Mouse (Mus musculus) megakaryocyte, embryonic 14.5 days (primary cell): ENCODE results near the gene Gm20388. TPM values are rescaled to one million over a fixed set of nuclear protein-coding genes. Genes with fewer than 3 reads are reported as not detected.

Experiments
- H3K27me3 ChIP-seq: replicated peaks from 2 replicates; pipeline ENCODE3; 2012; ENCODE audit warnings: inconsistent platforms
- H3K36me3 ChIP-seq: replicated peaks from 2 replicates; pipeline ENCODE3; 2012; ENCODE audit warnings: low read length, inconsistent platforms, mixed read lengths
- H3K4me1 ChIP-seq: 2 replicates; pipeline ENCODE4 v1.6.1; 2012; ENCODE audit warnings: inconsistent platforms
- H3K4me3 ChIP-seq: replicated peaks from 2 replicates; pipeline ENCODE3; 2012; ENCODE audit warnings: moderate library complexity, mild to moderate bottlenecking, inconsistent platforms
- H3K9me3 ChIP-seq: 2 replicates; pipeline ENCODE4 v1.6.1; 2012; ENCODE audit warnings: inconsistent platforms
- FLI1 ChIP-seq: IDR thresholded peaks from 2 replicates; pipeline ENCODE4 v1.6.1; 2012; ENCODE audit warnings: low read length, inconsistent platforms, mixed read lengths
- GATA1 ChIP-seq: IDR thresholded peaks from 3 replicates; pipeline ENCODE4 v1.6.1; 2012; ENCODE audit warnings: mixed read lengths, low read length, inconsistent platforms, borderline replicate concordance
- polyA plus RNA-seq: library from polyadenylated mRNA; stranded (reverse); fragments of >175 nt; gene quantifications from 2 replicates; pipeline ENCODE4 v1.2.3, GENCODE M21; 2012; ENCODE audit warnings: low replicate concordance; ENCODE audit not compliant: insufficient read depth

Gene Gm20388
- polyA plus RNA-seq, 1 experiment = 111 TPM

- H3K9me3 ChIP-seq = no peaks in the 10 kb centered on the region
- H3K36me3 ChIP-seq = peaks cover 59% of the 10 kb centered on the region
- no peaks in the 10 kb centered on the region for H3K27me3 ChIP-seq
- peak within 1 kb of the TSS; percentile 99 for H3K4me3 ChIP-seq
- TF ChIP-seq GATA1 = no peak
- peak; percentile 91 for TF ChIP-seq FLI1
- H3K4me1 ChIP-seq = peaks cover 77% of the 10 kb centered on the region
These were observed 2466.0 kb downstream of the Gm20388 start, which contains the start of gene Zc3h18 for GRCm38 (mm10) chr8:122376365-122377231. Gene Zc3h18, plus strand, starts transcription at chr8:122376609.

DNA sequence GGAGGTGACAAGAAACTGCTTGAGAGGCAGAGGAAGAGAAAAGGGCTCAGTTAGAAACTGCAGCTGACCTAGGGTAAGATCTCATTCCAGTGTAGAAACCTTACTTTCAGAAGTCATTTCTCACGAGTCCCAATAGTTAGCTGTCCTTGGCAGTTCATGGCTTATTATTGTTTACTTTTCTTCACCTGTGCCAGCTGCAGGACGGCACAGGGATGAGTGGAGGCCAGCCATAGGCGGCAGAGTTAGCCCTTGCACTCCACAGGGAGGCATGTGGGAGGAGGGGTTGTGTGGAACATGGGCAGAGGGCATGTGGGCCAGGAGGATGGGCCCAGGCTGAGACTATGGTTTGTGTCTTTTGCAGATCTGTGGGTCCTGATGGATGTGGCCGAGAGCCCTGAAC, 2472.4 kb downstream of the Gm20388 start:
- H3K36me3 ChIP-seq = peaks cover 96% of the 10 kb centered on the region
- peaks cover 70% of the 10 kb centered on the region for H3K4me1 ChIP-seq
- no peaks in the 10 kb centered on the region for H3K9me3 ChIP-seq
- H3K4me3 ChIP-seq = no peak overlapping the region
- no peak for TF ChIP-seq GATA1
- no peak for TF ChIP-seq FLI1
- H3K27me3 ChIP-seq = no peaks in the 10 kb centered on the region

GRCm38 (mm10) chr8:122389357-122389756, 2478.7 kb downstream of the Gm20388 start:
- H3K4me1 ChIP-seq = peaks cover 56% of the 10 kb centered on the region
- no peaks in the 10 kb centered on the region for H3K27me3 ChIP-seq
- no peak for TF ChIP-seq GATA1
- TF ChIP-seq FLI1 = no peak
- peaks cover 11% of the 10 kb centered on the region for H3K9me3 ChIP-seq
- H3K4me3 ChIP-seq = no peak overlapping the region
- peaks cover 97% of the 10 kb centered on the region for H3K36me3 ChIP-seq

DNA sequence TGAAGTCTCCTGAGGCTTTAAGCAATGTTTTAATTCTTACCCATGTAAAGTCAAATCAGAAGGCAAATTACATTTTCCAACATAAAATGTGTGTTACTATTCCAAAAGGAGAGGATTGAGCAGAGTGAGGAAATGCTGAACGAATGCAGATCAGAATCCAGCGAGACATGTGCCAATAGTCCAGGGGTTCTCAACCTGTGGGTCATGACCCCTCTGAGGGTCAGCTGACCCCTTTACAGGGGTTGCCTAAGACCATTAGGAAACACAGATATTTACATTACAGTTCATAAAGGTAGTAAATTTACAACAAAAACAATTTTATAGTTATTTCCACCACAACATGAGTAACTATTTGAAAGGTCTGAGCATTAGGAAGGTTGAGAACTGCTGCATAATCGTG, 2480.1 kb downstream of the Gm20388 start:
- TF ChIP-seq FLI1 (no peak), GATA1 (no peak)
- Histone ChIP-seq H3K4me3 (no peak overlapping the region), H3K36me3 (peaks cover 97% of the 10 kb centered on the region), H3K27me3 (no peaks in the 10 kb centered on the region), H3K9me3 (peaks cover 11% of the 10 kb centered on the region), H3K4me1 (peaks cover 52% of the 10 kb centered on the region)

DNA sequence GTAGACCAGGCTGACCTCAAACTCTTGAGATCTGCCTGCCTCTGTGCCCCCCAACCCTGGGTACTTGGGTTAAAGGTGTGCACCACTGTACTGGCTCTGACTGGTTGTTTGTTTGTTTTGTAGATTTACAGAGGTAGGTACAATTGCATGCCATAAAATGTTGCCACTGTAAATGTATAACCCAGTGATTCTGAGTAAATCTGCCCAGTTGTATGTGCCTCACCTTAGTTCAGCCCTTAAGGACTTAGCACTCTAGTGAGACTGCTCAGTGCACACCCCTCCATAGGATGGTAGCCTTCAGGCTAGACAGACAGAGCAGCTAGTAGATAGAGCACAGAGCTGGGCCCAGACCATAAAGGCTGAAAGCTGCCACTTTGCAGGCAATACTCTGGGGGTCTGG, 2483.1 kb downstream of the Gm20388 start:
- H3K36me3 ChIP-seq = peaks cover 97% of the 10 kb centered on the region
- H3K4me3 ChIP-seq = no peak overlapping the region
- TF ChIP-seq GATA1 (no peak), FLI1 (no peak)
- no peaks in the 10 kb centered on the region for H3K27me3 ChIP-seq
- H3K4me1 ChIP-seq = peaks cover 29% of the 10 kb centered on the region
- H3K9me3 ChIP-seq = peaks cover 5% of the 10 kb centered on the region

DNA sequence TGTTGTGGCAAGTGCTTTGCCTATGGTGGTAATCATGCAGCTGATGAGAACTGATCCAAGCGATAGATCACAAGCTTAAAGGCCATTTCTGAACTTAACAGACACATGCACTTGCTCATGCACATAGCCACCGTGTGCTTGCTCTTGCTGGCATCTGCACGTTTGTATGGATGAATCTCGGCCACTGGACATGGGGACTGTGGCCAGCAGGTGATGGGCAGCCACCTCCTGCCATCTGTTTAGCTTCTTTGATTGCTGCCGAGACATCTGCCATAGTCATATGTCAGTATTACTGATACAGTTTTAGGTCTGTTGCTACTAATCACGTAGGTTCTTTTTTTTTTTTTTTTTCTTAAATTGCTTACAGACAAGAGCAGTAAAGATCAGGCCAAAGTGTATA, 2484.7 kb downstream of the Gm20388 start:
- H3K4me1 ChIP-seq = peaks cover 29% of the 10 kb centered on the region
- H3K27me3 ChIP-seq = no peaks in the 10 kb centered on the region
- no peaks in the 10 kb centered on the region for H3K9me3 ChIP-seq
- TF ChIP-seq GATA1 = no peak
- no peak for TF ChIP-seq FLI1
- no peak overlapping the region for H3K4me3 ChIP-seq
- H3K36me3 ChIP-seq = peaks cover 99% of the 10 kb centered on the region

GRCm38 (mm10) chr8:122398186-122398585, 2487.5 kb downstream of the Gm20388 start:
- Histone ChIP-seq H3K4me1 (peaks cover 37% of the 10 kb centered on the region), H3K27me3 (no peaks in the 10 kb centered on the region), H3K36me3 (peaks cover 100% of the 10 kb centered on the region), H3K4me3 (no peak overlapping the region), H3K9me3 (no peaks in the 10 kb centered on the region)
- TF ChIP-seq FLI1 = no peak
- TF ChIP-seq GATA1 = no peak

DNA sequence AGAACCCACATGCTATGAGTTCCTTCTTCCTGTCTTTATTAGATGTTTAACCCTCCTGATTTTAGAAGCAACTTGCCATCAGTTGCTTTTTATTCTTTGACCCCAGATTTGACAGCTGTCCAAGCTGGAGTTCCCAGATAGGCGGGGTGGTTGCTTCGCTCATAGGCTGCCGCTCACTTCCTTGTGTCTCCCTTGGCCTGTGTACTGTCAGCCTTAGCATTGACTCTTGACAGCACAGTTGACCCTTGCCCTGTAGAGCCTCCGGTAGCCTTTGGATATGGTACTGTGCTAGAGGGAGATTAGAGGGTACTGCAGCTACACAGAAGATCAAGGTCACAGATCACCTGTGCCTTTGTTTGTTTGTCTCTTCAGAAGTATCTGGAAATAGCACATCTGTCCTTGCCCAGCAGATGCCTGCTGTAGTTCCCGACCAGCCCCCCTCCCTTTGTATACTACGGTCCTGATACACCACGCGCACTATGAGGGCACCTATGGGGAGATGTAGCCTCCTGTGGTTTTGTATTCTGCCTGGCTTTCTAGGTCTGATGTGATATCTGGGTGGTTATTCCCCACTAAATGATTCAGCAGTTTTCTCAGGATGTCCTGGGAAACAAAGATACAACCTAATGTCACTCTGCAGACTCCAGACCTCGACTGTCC, 2494.6 kb downstream of the Gm20388 start:
- TF ChIP-seq GATA1 = no peak
- peak overlapping the region; percentile 80 for H3K4me3 ChIP-seq
- H3K36me3 ChIP-seq = peaks cover 98% of the 10 kb centered on the region
- H3K27me3 ChIP-seq = no peaks in the 10 kb centered on the region
- H3K4me1 ChIP-seq = peaks cover 99% of the 10 kb centered on the region
- no peaks in the 10 kb centered on the region for H3K9me3 ChIP-seq

GRCm38 (mm10) chr8:122407678-122408077, 2497.0 kb downstream of the Gm20388 start:
- H3K4me1 ChIP-seq = peaks cover 93% of the 10 kb centered on the region
- TF ChIP-seq FLI1 (no peak), GATA1 (no peak)
- no peaks in the 10 kb centered on the region for H3K9me3 ChIP-seq
- H3K4me3 ChIP-seq = peak overlapping the region; percentile 17
- H3K27me3 ChIP-seq = no peaks in the 10 kb centered on the region
- peaks cover 98% of the 10 kb centered on the region for H3K36me3 ChIP-seq

DNA sequence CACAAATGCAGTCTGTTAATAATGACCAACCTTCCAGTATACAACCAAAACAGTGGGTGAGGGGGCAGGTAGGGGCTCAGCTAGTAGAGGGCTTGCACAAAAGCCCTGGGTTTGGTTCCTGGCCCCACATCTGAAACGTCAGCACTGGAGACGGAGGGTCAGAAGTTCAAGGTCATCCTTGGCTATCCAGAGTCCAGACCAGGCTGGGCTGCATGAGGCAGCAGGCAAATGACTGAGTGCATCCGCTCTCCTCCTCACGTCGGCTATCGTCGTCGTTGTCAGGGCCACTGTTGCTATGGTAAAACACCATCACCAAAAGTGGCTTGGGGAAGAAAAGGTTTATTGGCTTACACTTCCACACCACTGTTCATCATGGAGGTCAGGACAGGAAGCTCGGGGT, 2503.7 kb downstream of the Gm20388 start:
- H3K4me3 ChIP-seq = no peak overlapping the region
- no peaks in the 10 kb centered on the region for H3K27me3 ChIP-seq
- H3K9me3 ChIP-seq = no peaks in the 10 kb centered on the region
- no peak for TF ChIP-seq GATA1
- TF ChIP-seq FLI1 = no peak
- H3K36me3 ChIP-seq = peaks cover 97% of the 10 kb centered on the region
- peaks cover 93% of the 10 kb centered on the region for H3K4me1 ChIP-seq
